In the genomic region with DNA sequence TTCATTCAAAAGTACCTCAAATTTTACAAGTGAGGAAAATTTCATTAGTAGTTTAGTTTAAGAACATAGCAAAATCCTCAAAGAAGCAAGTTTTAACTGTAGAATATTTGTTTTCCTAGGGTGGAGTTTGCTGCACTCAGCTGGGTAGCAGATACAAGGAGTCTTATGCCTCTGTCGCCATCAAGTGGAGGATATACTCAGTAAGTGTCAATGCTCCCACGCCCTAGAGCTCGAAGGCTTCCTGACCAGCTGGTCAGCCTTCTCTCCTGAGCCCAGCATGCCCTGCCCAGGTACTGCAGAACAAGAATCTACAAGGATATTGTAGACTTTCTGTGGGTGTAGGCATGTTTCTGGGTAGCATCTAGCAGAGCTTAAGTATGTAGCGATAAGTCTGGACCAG, we compare ENCODE assay signal across 10 mouse cellular contexts.
DNase-seq lines count a peak whose midpoint lies in the region; ATAC-seq and TF ChIP-seq lines count a peak whose summit lies in the region.
"Had no signal": no experiment of that assay in that cellular context is flagged by ENCODE, and none has a peak within 500 bp of the region (broad histone marks: within the 10 kb centered on the region; RNA-seq: fewer than 3 reads in every experiment).

No protein-coding gene starts in this region.

- H3K4me2 ChIP-seq in kidney, embryonic 14.5 days (replicated peaks; ENCODE audit: low read depth, low read length): no peak overlapping the region
- H3K4me2 ChIP-seq in forebrain, embryonic 11.5 days (ENCODE audit: low read depth, low read length, severe bottlenecking): no peak overlapping the region
- H3K4me2 ChIP-seq: embryonic facial prominence, embryonic 12.5 days; neural tube, embryonic 12.5 days had no signal

- intact Hi-C loops in left cerebral cortex, postnatal 36 days (cut with DNase I): loop anchor here (10.0 kb wide), 1 partner anchor 923 kb away; a partner anchor contains a TSS

- no peak overlapping the region for H3K9ac ChIP-seq in ES-E14 (ENCODE audit: insufficient read depth, low read depth, low read length, poor library complexity, severe bottlenecking)
- H3K9ac ChIP-seq in kidney, embryonic 14.5 days (ENCODE audit: low read depth, low read length): no peak overlapping the region
- H3K9ac ChIP-seq in forebrain, embryonic 11.5 days (ENCODE audit: low read length): no peak overlapping the region
- H3K9ac ChIP-seq: embryonic facial prominence, embryonic 12.5 days; neural tube, embryonic 12.5 days had no signal

- H3K4me3 ChIP-seq in cerebellum, adult 2 months (replicated peaks; ENCODE audit: insufficient read depth, low read depth, low read length): no peak overlapping the region
- H3K4me3 ChIP-seq in ES-E14 (ENCODE audit: insufficient read depth in 1 of 2, low read depth in 1 of 2, low read length in 2 of 2, poor library complexity in 1 of 2, severe bottlenecking in 1 of 2): no peak overlapping the region
- H3K4me3 ChIP-seq in kidney, embryonic 14.5 days (ENCODE audit: low read length): no peak overlapping the region
- no peak overlapping the region for H3K4me3 ChIP-seq in forebrain, embryonic 11.5 days (ENCODE audit: low read depth, low read length)
- H3K4me3 ChIP-seq: embryonic facial prominence, embryonic 12.5 days; neural tube, embryonic 12.5 days had no signal

- ATAC-seq in kidney, embryonic 14.5 days (ENCODE audit: low FRiP score, low TSS enrichment): peak; percentile 62; the same call in 1 of the 2 replicates
- no peak for ATAC-seq in forebrain, embryonic 11.5 days (replicated peaks; ENCODE audit: low FRiP score)

- no peaks in the 10 kb centered on the region; the same call in 1 of the 2 replicates for H3K27me3 ChIP-seq in cerebellum, adult 2 months (ENCODE audit: control insufficient read depth, insufficient read depth, low read length)
- no peaks in the 10 kb centered on the region for H3K27me3 ChIP-seq in kidney, embryonic 14.5 days (ENCODE audit: control insufficient read depth, insufficient read depth, low read length)
- no peaks in the 10 kb centered on the region for H3K27me3 ChIP-seq in forebrain, embryonic 11.5 days (ENCODE audit: control insufficient read depth, insufficient read depth, low read length)
- H3K27me3 ChIP-seq: embryonic facial prominence, embryonic 12.5 days; neural tube, embryonic 12.5 days had no signal

- in situ Hi-C loops in ES-E14 (cut with MboI; ENCODE audit: low sequenced_read_pairs in 2 of 2, unreplicated experiment in 2 of 2): no loop called here

- no peak for TF ChIP-seq POLR2A in cerebellum, adult 2 months (IDR thresholded peaks at IDR 0.05; ENCODE audit: borderline replicate concordance, insufficient read depth, low read length)

- H3K36me3 ChIP-seq in ES-E14 (ENCODE audit: control insufficient read depth, insufficient read depth, low read length, poor library complexity, severe bottlenecking): no peaks in the 10 kb centered on the region
- H3K36me3 ChIP-seq in kidney, embryonic 14.5 days (ENCODE audit: control insufficient read depth, insufficient read depth, low read length): no peaks in the 10 kb centered on the region
- H3K36me3 ChIP-seq in forebrain, embryonic 11.5 days (ENCODE audit: control insufficient read depth, insufficient read depth, low read length): no peaks in the 10 kb centered on the region
- H3K36me3 ChIP-seq: embryonic facial prominence, embryonic 12.5 days; neural tube, embryonic 12.5 days had no signal

- TF ChIP-seq CTCF in cerebellum, adult 2 months (IDR thresholded peaks at IDR 0.05; ENCODE audit: borderline replicate concordance, insufficient read depth, low read depth, low read length): peak; percentile 56; the same call in 1 of the 2 replicates

- 30% methylated on average over 4 of the region's 4 CpGs for WGBS in cerebellum, adult 2 months
- WGBS in kidney, embryonic 14.5 days: 37% methylated on average over 4 of the region's 4 CpGs
- WGBS in forebrain, embryonic 11.5 days: 47% methylated on average over 4 of the region's 4 CpGs

- DNase-seq in cerebellum, adult 2 months: peak; percentile 10 to 11
- DNase-seq in cerebellum, adult 18-20 months: no peak
- peak; percentile 1 to 11 for DNase-seq in left cerebral cortex, adult 18-20 months (ENCODE audit: low spot score in 2 of 2)
- no peak for DNase-seq in left cerebral cortex, postnatal 36 days (ENCODE audit: low spot score in 2 of 2)
- no peak for DNase-seq in ES-E14 (ENCODE audit: low read depth, low spot score)
- DNase-seq in thymus, postnatal 0 days (ENCODE audit: low spot score): no peak
- DNase-seq in forebrain, embryonic 11.5 days (ENCODE audit: low spot score): no peak

- H3K4me1 ChIP-seq in cerebellum, adult 2 months (ENCODE audit: control insufficient read depth, insufficient read depth, low read length): no peaks in the 10 kb centered on the region
- no peaks in the 10 kb centered on the region for H3K4me1 ChIP-seq in ES-E14 (ENCODE audit: control insufficient read depth in 2 of 2, insufficient read depth in 2 of 2, low read length in 2 of 2, poor library complexity in 1 of 2)
- H3K4me1 ChIP-seq in kidney, embryonic 14.5 days (ENCODE audit: control insufficient read depth, insufficient read depth, low read length): no peaks in the 10 kb centered on the region
- no peaks in the 10 kb centered on the region for H3K4me1 ChIP-seq in forebrain, embryonic 11.5 days (replicated peaks; ENCODE audit: control insufficient read depth, insufficient read depth, low read length)
- H3K4me1 ChIP-seq: embryonic facial prominence, embryonic 12.5 days; neural tube, embryonic 12.5 days had no signal

- H3K9me3 ChIP-seq in ES-E14 (ENCODE audit: control insufficient read depth, insufficient read depth, low read depth, low read length): no peaks in the 10 kb centered on the region
- no peaks in the 10 kb centered on the region for H3K9me3 ChIP-seq in kidney, embryonic 14.5 days (ENCODE audit: control insufficient read depth, low read length)
- H3K9me3 ChIP-seq in forebrain, embryonic 11.5 days (ENCODE audit: control insufficient read depth, low read length): no peaks in the 10 kb centered on the region
- H3K9me3 ChIP-seq: embryonic facial prominence, embryonic 12.5 days; neural tube, embryonic 12.5 days had no signal

- no peak overlapping the region for H3K27ac ChIP-seq in cerebellum, adult 2 months (ENCODE audit: insufficient read depth, low read length)
- H3K27ac ChIP-seq in ES-E14 (ENCODE audit: insufficient read depth, low read depth, low read length, poor library complexity, severe bottlenecking): no peak overlapping the region
- H3K27ac ChIP-seq in kidney, embryonic 14.5 days (ENCODE audit: low read depth, low read length): no peak overlapping the region
- H3K27ac ChIP-seq in forebrain, embryonic 11.5 days (ENCODE audit: low read depth, low read length): no peak overlapping the region
- H3K27ac ChIP-seq: embryonic facial prominence, embryonic 12.5 days; neural tube, embryonic 12.5 days had no signal

TF ChIP-seq in ES-E14, 5 proteins besides CTCF, POLR2A, EP300 and RAD21:
- peak; percentile 73; the same call in 1 of the 2 replicates for TF ChIP-seq ZC3H11A (IDR thresholded peaks at IDR 0.05; ENCODE audit: borderline replicate concordance, low read depth, low read length)
- TF ChIP-seq MAFK (IDR thresholded peaks at IDR 0.05; ENCODE audit: insufficient read depth, low read depth, low read length): no peak

Comparison
In these comparisons a context has a peak if more than half of its experiments do, and no peak if none do; other contexts are left out.
1. DNase-seq: peak in cerebellum, adult 2 months (2 of 2) and left cerebral cortex, adult 18-20 months (2 of 2); none in cerebellum, adult 18-20 months (0 of 2), left cerebral cortex, postnatal 36 days (0 of 2), ES-E14 (single experiment), thymus, postnatal 0 days (single experiment) and forebrain, embryonic 11.5 days (single experiment).